Mouse (Mus musculus) heart, postnatal 0 days (tissue): ENCODE results near the gene Arf4.

Experiments
- CTCF ChIP-seq: IDR thresholded peaks from 2 replicates; pipeline ENCODE4 v1.5.1; 2016; ENCODE audit warnings: antibody characterized with exemption, control low read depth, low read depth
- EP300 ChIP-seq: IDR thresholded peaks from 2 replicates; pipeline ENCODE4 v1.6.1; 2016; ENCODE audit warnings: antibody characterized with exemption, low read depth

DNA sequence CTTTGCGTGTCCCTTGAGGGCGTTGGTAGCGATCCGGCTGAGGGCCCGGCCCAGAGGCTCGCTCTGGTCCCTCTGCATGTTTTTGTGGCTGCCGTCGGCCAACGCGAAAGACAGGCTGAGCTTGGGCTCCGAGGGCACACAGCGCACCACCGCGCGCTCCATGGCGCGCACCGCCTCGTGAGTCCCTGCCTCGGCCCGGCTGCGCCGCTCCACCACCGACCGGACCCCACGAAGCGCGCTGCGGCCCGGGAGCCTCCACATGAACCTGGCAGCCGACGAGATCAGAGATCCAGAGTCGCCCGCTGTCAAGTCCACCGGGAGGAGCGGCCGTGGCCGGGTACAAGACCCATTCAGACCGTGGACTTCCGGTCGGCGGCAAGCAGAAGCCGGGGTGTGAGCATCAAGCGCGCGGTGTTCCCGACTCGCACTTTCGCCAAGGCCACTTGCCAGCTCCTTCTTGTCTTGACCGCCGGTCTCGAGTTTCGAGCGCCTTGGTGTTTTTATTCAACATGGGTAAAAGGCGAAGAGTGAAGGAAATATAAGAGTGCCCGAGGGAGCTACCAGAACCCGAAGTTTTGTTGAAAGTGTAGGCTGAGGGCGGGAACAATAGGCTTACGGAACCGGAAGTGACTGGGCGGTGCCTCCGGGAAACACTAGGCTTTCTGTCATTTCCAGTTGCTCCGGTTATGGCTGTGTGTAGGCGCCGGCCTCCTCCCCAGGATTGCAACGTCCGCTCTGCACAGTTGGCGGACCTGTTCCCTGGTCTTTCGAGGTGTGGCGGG lies 31.6 kb downstream of the Arf4 start, which contains the start of gene Pde12:
- TF ChIP-seq EP300 (0 out of 2 replicates have a peak, but pooled peaks have one; percentile 66), CTCF (no peak)
